Mouse (Mus musculus) heart, embryonic 13.5 days (tissue): Measurements from ENCODE around the gene Flnb. TPM values are rescaled to one million over a fixed set of nuclear protein-coding genes. Genes with fewer than 3 reads are reported as not detected.

Experiments used
- ATAC-seq: fragments of 200-750 bp; cut with Nextera tagmentation; 2 replicates; pipeline ENCODE4 v1.8.0; 2017; ENCODE audit warnings: moderate TSS enrichment; ENCODE audit not compliant: insufficient number of reproducible peaks, low FRiP score, low TSS enrichment; ENCODE audit errors: extremely low read depth
- H3K27ac ChIP-seq: fragments of 300-500 bp; sonication (generic); replicated peaks from 2 replicates; pipeline ENCODE4 v1.5.1; 2015; ENCODE audit warnings: moderate library complexity, mild to moderate bottlenecking, inconsistent platforms
- H3K27me3 ChIP-seq: fragments of 300-500 bp; sonication (generic); replicated peaks from 2 replicates; pipeline ENCODE4 v1.6.1; 2015; ENCODE audit warnings: mild to moderate bottlenecking, inconsistent platforms
- H3K36me3 ChIP-seq: fragments of 300-500 bp; sonication (generic); 2 replicates; pipeline ENCODE4 v1.6.1; 2015; ENCODE audit warnings: mild to moderate bottlenecking, inconsistent platforms
- H3K4me1 ChIP-seq: fragments of 300-500 bp; sonication (generic); 2 replicates; pipeline ENCODE4 v1.6.1; 2015; ENCODE audit warnings: inconsistent platforms
- H3K4me2 ChIP-seq: fragments of 300-500 bp; sonication (generic); 2 replicates; pipeline ENCODE4 v1.6.1; 2015; ENCODE audit warnings: inconsistent platforms, mild to moderate bottlenecking, moderate library complexity
- H3K4me3 ChIP-seq: fragments of 300-500 bp; sonication (generic); 2 replicates; pipeline ENCODE4 v1.5.1; 2015; ENCODE audit warnings: moderate library complexity, mild to moderate bottlenecking, inconsistent platforms
- H3K9ac ChIP-seq: fragments of 300-500 bp; sonication (generic); 2 replicates; pipeline ENCODE4 v1.6.1; 2015; ENCODE audit warnings: inconsistent platforms, mild to moderate bottlenecking, moderate library complexity
- H3K9me3 ChIP-seq: fragments of 300-500 bp; sonication (generic); 2 replicates; pipeline ENCODE4 v1.6.1; 2016; ENCODE audit warnings: inconsistent platforms
- WGBS: fragments of 180-500 bp; shearing (Covaris S2); methylation state at CpG from one replicate; pipeline ENCODE4 v1.1.7; 2015; ENCODE audit warnings: mixed read lengths; 5-methylcytosine and 5-hydroxymethylcytosine counted together
- polyA plus RNA-seq: library from polyadenylated mRNA; unstranded; fragments of >200 nt; fragmentation: Nextera tagmentation; extraction: Ambion mirVana; gene quantifications from 2 replicates; pipeline ENCODE4 v1.2.1, GENCODE M21; 2015

The Flnb gene
- polyA plus RNA-seq, 1 experiment from 2014 or later: 8.5 TPM

GRCm38 (mm10) chr14:7885540-7885939 lies 67.8 kb downstream of the Flnb start:
- H3K4me1 ChIP-seq: peaks cover 26% of the 10 kb centered on the region
- no peak overlapping the region for H3K27ac ChIP-seq
- no peaks in the 10 kb centered on the region for H3K27me3 ChIP-seq
- 84% methylated on average over 9 of the region's 9 CpGs for WGBS
- no peak for ATAC-seq
- H3K9me3 ChIP-seq: no peaks in the 10 kb centered on the region
- H3K4me3 ChIP-seq: no peak overlapping the region
- no peak overlapping the region for H3K4me2 ChIP-seq
- peaks cover 76% of the 10 kb centered on the region for H3K36me3 ChIP-seq
- no peak overlapping the region for H3K9ac ChIP-seq

- Histone ChIP-seq H3K4me1 (peaks cover 27% of the 10 kb centered on the region), H3K4me2 (no peak overlapping the region), H3K27ac (no peak overlapping the region), H3K27me3 (no peaks in the 10 kb centered on the region), H3K9ac (no peak overlapping the region), H3K4me3 (no peak overlapping the region), H3K36me3 (peaks cover 80% of the 10 kb centered on the region), H3K9me3 (no peaks in the 10 kb centered on the region)
- no peak for ATAC-seq
- WGBS: 77% methylated on average over 6 of the region's 6 CpGs
Measured at GRCm38 (mm10) chr14:7886008-7886407, 68.3 kb downstream of the Flnb start.

GRCm38 (mm10) chr14:7887171-7887570 lies 69.4 kb downstream of the Flnb start:
- WGBS: 80% methylated on average over 7 of the region's 7 CpGs
- H3K9me3 ChIP-seq: no peaks in the 10 kb centered on the region
- H3K36me3 ChIP-seq: peaks cover 81% of the 10 kb centered on the region

GRCm38 (mm10) chr14:7888294-7888693 lies 70.5 kb downstream of the Flnb start:
- peaks cover 27% of the 10 kb centered on the region for H3K4me1 ChIP-seq
- no peak overlapping the region for H3K27ac ChIP-seq
- no peaks in the 10 kb centered on the region for H3K9me3 ChIP-seq
- no peak for ATAC-seq
- 87% methylated on average over 6 of the region's 6 CpGs for WGBS
- no peak overlapping the region for H3K4me2 ChIP-seq
- H3K4me3 ChIP-seq: no peak overlapping the region
- peaks cover 82% of the 10 kb centered on the region for H3K36me3 ChIP-seq
- no peaks in the 10 kb centered on the region for H3K27me3 ChIP-seq
- H3K9ac ChIP-seq: no peak overlapping the region

More at GRCm38 (mm10) chr14:7887171-7887570, 69.4 kb downstream of the Flnb start:
- H3K27me3 ChIP-seq: no peaks in the 10 kb centered on the region
- H3K9ac ChIP-seq: no peak overlapping the region
- H3K4me3 ChIP-seq: no peak overlapping the region
- H3K27ac ChIP-seq: no peak overlapping the region
- H3K4me1 ChIP-seq: peaks cover 27% of the 10 kb centered on the region
- no peak for ATAC-seq
- H3K4me2 ChIP-seq: no peak overlapping the region

GRCm38 (mm10) chr14:7888811-7889651 lies 71.3 kb downstream of the Flnb start:
- H3K9ac ChIP-seq: no peak overlapping the region
- 72% methylated on average over 11 of the region's 11 CpGs for WGBS
- peaks cover 27% of the 10 kb centered on the region for H3K4me1 ChIP-seq
- no peak overlapping the region for H3K4me2 ChIP-seq
- no peaks in the 10 kb centered on the region for H3K9me3 ChIP-seq
- no peak for ATAC-seq
- peaks cover 82% of the 10 kb centered on the region for H3K36me3 ChIP-seq
- no peaks in the 10 kb centered on the region for H3K27me3 ChIP-seq
- H3K27ac ChIP-seq: peak overlapping the region; percentile 64
- no peak overlapping the region for H3K4me3 ChIP-seq

GRCm38 (mm10) chr14:7889834-7890233 lies 72.1 kb downstream of the Flnb start:
- H3K27me3 ChIP-seq: no peaks in the 10 kb centered on the region
- no peak overlapping the region for H3K4me3 ChIP-seq
- peak overlapping the region; percentile 64 for H3K27ac ChIP-seq
- no peak overlapping the region for H3K4me2 ChIP-seq
- peaks cover 27% of the 10 kb centered on the region for H3K4me1 ChIP-seq
- no peak for ATAC-seq
- H3K36me3 ChIP-seq: peaks cover 82% of the 10 kb centered on the region
- WGBS: 76% methylated on average over 9 of the region's 9 CpGs
- no peak overlapping the region for H3K9ac ChIP-seq
- no peaks in the 10 kb centered on the region for H3K9me3 ChIP-seq

- H3K9ac ChIP-seq: no peak overlapping the region
- H3K27ac ChIP-seq: no peak overlapping the region
- H3K9me3 ChIP-seq: no peaks in the 10 kb centered on the region
- H3K4me3 ChIP-seq: no peak overlapping the region
- no peak overlapping the region for H3K4me2 ChIP-seq
- peaks cover 27% of the 10 kb centered on the region for H3K4me1 ChIP-seq
- no peak for ATAC-seq
- no peaks in the 10 kb centered on the region for H3K27me3 ChIP-seq
- peaks cover 80% of the 10 kb centered on the region for H3K36me3 ChIP-seq
Measured at GRCm38 (mm10) chr14:7891401-7891800, 73.6 kb downstream of the Flnb start.

- Histone ChIP-seq H3K9me3 (no peaks in the 10 kb centered on the region), H3K36me3 (peaks cover 73% of the 10 kb centered on the region), H3K27me3 (no peaks in the 10 kb centered on the region), H3K4me1 (peaks cover 30% of the 10 kb centered on the region), H3K4me2 (no peak overlapping the region), H3K9ac (no peak overlapping the region), H3K27ac (no peak overlapping the region), H3K4me3 (no peak overlapping the region)
- 81% methylated on average over 9 of the region's 9 CpGs for WGBS
- ATAC-seq: no peak
Measured at GRCm38 (mm10) chr14:7896126-7896525, 78.4 kb downstream of the Flnb start.

GRCm38 (mm10) chr14:7896699-7897098 lies 78.9 kb downstream of the Flnb start:
- Histone ChIP-seq H3K27ac (no peak overlapping the region), H3K9me3 (no peaks in the 10 kb centered on the region), H3K9ac (no peak overlapping the region), H3K27me3 (no peaks in the 10 kb centered on the region), H3K4me2 (no peak overlapping the region), H3K36me3 (peaks cover 68% of the 10 kb centered on the region), H3K4me3 (no peak overlapping the region), H3K4me1 (peaks cover 35% of the 10 kb centered on the region)
- ATAC-seq: no peak
- WGBS: 96% methylated on average over 1 of the region's 1 CpGs

- peak overlapping the region; percentile 84 for H3K27ac ChIP-seq
- peak overlapping the region; percentile 40 for H3K4me2 ChIP-seq
- no peaks in the 10 kb centered on the region for H3K9me3 ChIP-seq
- peaks cover 40% of the 10 kb centered on the region for H3K4me1 ChIP-seq
- no peaks in the 10 kb centered on the region for H3K27me3 ChIP-seq
- peak overlapping the region; percentile 50; the same call in 1 of the 2 replicates for H3K9ac ChIP-seq
- no peak overlapping the region for H3K4me3 ChIP-seq
- no peak for ATAC-seq
- WGBS: 51% methylated on average over 3 of the region's 3 CpGs
- peaks cover 61% of the 10 kb centered on the region for H3K36me3 ChIP-seq
Measured at GRCm38 (mm10) chr14:7899986-7900385, 82.2 kb downstream of the Flnb start.

- Histone ChIP-seq H3K4me1 (peaks cover 40% of the 10 kb centered on the region), H3K9me3 (no peaks in the 10 kb centered on the region), H3K27me3 (no peaks in the 10 kb centered on the region), H3K4me2 (peak overlapping the region; percentile 40), H3K27ac (peak overlapping the region; percentile 84), H3K9ac (peak overlapping the region; percentile 50; the same call in 1 of the 2 replicates), H3K36me3 (peaks cover 63% of the 10 kb centered on the region), H3K4me3 (no peak overlapping the region)
- ATAC-seq: peak; percentile 67; the same call in 1 of the 2 replicates
- WGBS: 38% methylated on average over 11 of the region's 11 CpGs
Measured at GRCm38 (mm10) chr14:7900481-7901049, 82.8 kb downstream of the Flnb start.
